Comparison of ENCODE assay signal across 8 mouse cellular contexts in genomic region chr2:30661147-30661546, GRCm38 (mm10).
DNase-seq lines count a peak whose midpoint lies in the region; ATAC-seq and TF ChIP-seq lines count a peak whose summit lies in the region.

No protein-coding gene starts in this region.

- no peak for ATAC-seq in kidney, embryonic 14.5 days (ENCODE audit: low FRiP score, low TSS enrichment)
- ATAC-seq in forebrain, embryonic 12.5 days (ENCODE audit: low FRiP score), result no peak
- no peak for ATAC-seq in intestine, embryonic 15.5 days
- no peak for ATAC-seq in midbrain, postnatal 0 days (ENCODE audit: low FRiP score)

- no peak overlapping the region for H3K4me3 ChIP-seq in kidney, embryonic 14.5 days (ENCODE audit: low read length)
- no peak overlapping the region for H3K4me3 ChIP-seq in forebrain, embryonic 12.5 days (replicated peaks)
- no peak overlapping the region for H3K4me3 ChIP-seq in intestine, embryonic 15.5 days (replicated peaks)
- no peak overlapping the region for H3K4me3 ChIP-seq in midbrain, postnatal 0 days (ENCODE audit: low read depth, low read length)
- H3K4me3 ChIP-seq in thymus, adult 2 months (ENCODE audit: control insufficient read depth, insufficient read depth, low read length), result no peak overlapping the region

- no peak for DNase-seq in kidney, adult 18-20 months
- no peak for DNase-seq in midbrain, postnatal 0 days (ENCODE audit: low spot score)
- no peak for DNase-seq in thymus, adult 2 months
- DNase-seq in spleen, postnatal 10 days (ENCODE audit: low spot score in 2 of 2), result no peak
- DNase-seq in adipocyte (ENCODE audit: low spot score), result no peak

- peak overlapping the region; percentile 100; the same call in 1 of the 2 replicates for H3K27ac ChIP-seq in kidney, embryonic 14.5 days (ENCODE audit: low read depth, low read length)
- peak overlapping the region; percentile 99 for H3K27ac ChIP-seq in forebrain, embryonic 12.5 days
- peak overlapping the region; percentile 99; the same call in 1 of the 2 replicates for H3K27ac ChIP-seq in intestine, embryonic 15.5 days
- peak overlapping the region; percentile 100 for H3K27ac ChIP-seq in midbrain, postnatal 0 days (ENCODE audit: low read depth, low read length)
- H3K27ac ChIP-seq in thymus, adult 2 months (ENCODE audit: control insufficient read depth, insufficient read depth, low read length), result no peak overlapping the region

- H3K4me1 ChIP-seq in kidney, embryonic 14.5 days (ENCODE audit: control insufficient read depth, insufficient read depth, low read length), result peaks cover 49% of the 10 kb centered on the region
- H3K4me1 ChIP-seq in forebrain, embryonic 12.5 days, result peaks cover 61% of the 10 kb centered on the region
- peaks cover 44% of the 10 kb centered on the region for H3K4me1 ChIP-seq in intestine, embryonic 15.5 days (replicated peaks)
- H3K4me1 ChIP-seq in midbrain, postnatal 0 days (ENCODE audit: insufficient read depth, low read length), result peaks cover 42% of the 10 kb centered on the region
- peaks cover 42% of the 10 kb centered on the region for H3K4me1 ChIP-seq in thymus, adult 2 months (replicated peaks; ENCODE audit: control insufficient read depth, insufficient read depth, low read length)

- TF ChIP-seq POLR2A in thymus, adult 2 months (IDR thresholded peaks at IDR 0.05; ENCODE audit: control insufficient read depth, extremely low read depth, insufficient read depth, low read length, poor library complexity), result no peak

- H3K36me3 ChIP-seq in kidney, embryonic 14.5 days (ENCODE audit: control insufficient read depth, insufficient read depth, low read length), result no peaks in the 10 kb centered on the region
- H3K36me3 ChIP-seq in forebrain, embryonic 12.5 days (replicated peaks), result no peaks in the 10 kb centered on the region
- no peaks in the 10 kb centered on the region for H3K36me3 ChIP-seq in intestine, embryonic 15.5 days
- no peaks in the 10 kb centered on the region for H3K36me3 ChIP-seq in midbrain, postnatal 0 days (ENCODE audit: insufficient read depth, low read length)
- H3K36me3 ChIP-seq in thymus, adult 2 months (ENCODE audit: control insufficient read depth, insufficient read depth, low read length), result no peaks in the 10 kb centered on the region

- WGBS in kidney, embryonic 14.5 days, result 41% methylated on average over 10 of the region's 10 CpGs
- 16% methylated on average over 10 of the region's 10 CpGs for WGBS in forebrain, embryonic 12.5 days
- WGBS in intestine, embryonic 15.5 days, result 62% methylated on average over 10 of the region's 10 CpGs
- 46% methylated on average over 10 of the region's 10 CpGs for WGBS in midbrain, postnatal 0 days
- WGBS in thymus, adult 2 months, result 86% methylated on average over 10 of the region's 10 CpGs

- 0 out of 2 replicates have a peak overlapping the region, but pooled peaks have one; percentile 12 for H3K9ac ChIP-seq in kidney, embryonic 14.5 days (ENCODE audit: low read depth, low read length)
- H3K9ac ChIP-seq in forebrain, embryonic 12.5 days, result 0 out of 2 replicates have a peak overlapping the region, but pooled peaks have one; percentile 65
- no peak overlapping the region for H3K9ac ChIP-seq in intestine, embryonic 15.5 days
- no peak overlapping the region for H3K9ac ChIP-seq in midbrain, postnatal 0 days (replicated peaks; ENCODE audit: low read length, poor library complexity, severe bottlenecking)

- no peak overlapping the region for H3K4me2 ChIP-seq in kidney, embryonic 14.5 days (replicated peaks; ENCODE audit: low read depth, low read length)
- H3K4me2 ChIP-seq in forebrain, embryonic 12.5 days, result no peak overlapping the region
- H3K4me2 ChIP-seq in intestine, embryonic 15.5 days (replicated peaks), result no peak overlapping the region
- no peak overlapping the region for H3K4me2 ChIP-seq in midbrain, postnatal 0 days (ENCODE audit: low read depth, low read length, poor library complexity, severe bottlenecking)

- no peak for TF ChIP-seq CTCF in midbrain, postnatal 0 days (IDR thresholded peaks at IDR 0.05)
- no peak for TF ChIP-seq CTCF in thymus, adult 2 months (IDR thresholded peaks at IDR 0.05; ENCODE audit: borderline replicate concordance, control insufficient read depth, extremely low read depth, insufficient read depth, low read length, poor library complexity)

- H3K27me3 ChIP-seq in kidney, embryonic 14.5 days (ENCODE audit: control insufficient read depth, insufficient read depth, low read length), result no peaks in the 10 kb centered on the region
- no peaks in the 10 kb centered on the region for H3K27me3 ChIP-seq in forebrain, embryonic 12.5 days
- no peaks in the 10 kb centered on the region for H3K27me3 ChIP-seq in intestine, embryonic 15.5 days (replicated peaks)
- no peaks in the 10 kb centered on the region for H3K27me3 ChIP-seq in midbrain, postnatal 0 days (ENCODE audit: insufficient read depth, low read length)
- H3K27me3 ChIP-seq in thymus, adult 2 months (ENCODE audit: control insufficient read depth, insufficient read depth, low read length), result no peaks in the 10 kb centered on the region

- H3K9me3 ChIP-seq in kidney, embryonic 14.5 days (ENCODE audit: control insufficient read depth, low read length), result no peaks in the 10 kb centered on the region
- H3K9me3 ChIP-seq in forebrain, embryonic 12.5 days, result no peaks in the 10 kb centered on the region
- no peaks in the 10 kb centered on the region for H3K9me3 ChIP-seq in intestine, embryonic 15.5 days
- no peaks in the 10 kb centered on the region for H3K9me3 ChIP-seq in midbrain, postnatal 0 days (ENCODE audit: low read length)

Comparison
In these comparisons a context has a peak if more than half of its experiments do, and no peak if none do; other contexts are left out.
1. H3K9ac ChIP-seq: peak in kidney, embryonic 14.5 days (single experiment) and forebrain, embryonic 12.5 days (single experiment); none in intestine, embryonic 15.5 days (single experiment) and midbrain, postnatal 0 days (single experiment).